Mouse (Mus musculus) intestine, embryonic 16.5 days (tissue): ENCODE measurements around the gene Tpd52l2. TPM values are rescaled to one million over a fixed set of nuclear protein-coding genes. Genes with fewer than 3 reads are reported as not detected.

ENCODE experiments used
- ATAC-seq: fragments of 200-750 bp; cut with Nextera tagmentation; 2 replicates; pipeline ENCODE4 v1.8.0; 2017; ENCODE audit warnings: moderate TSS enrichment, moderate library complexity
- H3K27ac ChIP-seq: fragments of 300-500 bp; sonication (generic); 2 replicates; pipeline ENCODE4 v1.5.1; 2014; ENCODE audit warnings: mild to moderate bottlenecking, low read length
- H3K27me3 ChIP-seq: fragments of 300-500 bp; sonication (generic); replicated peaks from 2 replicates; pipeline ENCODE4 v1.6.1; 2014; ENCODE audit warnings: low read length, control low read depth, mixed read lengths; ENCODE audit not compliant: control insufficient read depth, insufficient read depth
- H3K36me3 ChIP-seq: fragments of 300-500 bp; sonication (generic); 2 replicates; pipeline ENCODE4 v1.6.1; 2014; ENCODE audit warnings: low read length, control low read depth; ENCODE audit not compliant: control insufficient read depth, insufficient read depth
- H3K4me1 ChIP-seq: fragments of 300-500 bp; sonication (generic); 2 replicates; pipeline ENCODE4 v1.6.1; 2014; ENCODE audit warnings: low read length, control low read depth, mixed read lengths; ENCODE audit not compliant: control insufficient read depth, insufficient read depth
- H3K4me2 ChIP-seq: fragments of 300-500 bp; sonication (generic); 2 replicates; pipeline ENCODE4 v1.6.1; 2014; ENCODE audit warnings: low read depth, low read length, control low read depth
- H3K4me3 ChIP-seq: fragments of 300-500 bp; sonication (generic); 2 replicates; pipeline ENCODE4 v1.5.1; 2014; ENCODE audit warnings: mild to moderate bottlenecking, low read length
- H3K9ac ChIP-seq: fragments of 300-500 bp; sonication (generic); 2 replicates; pipeline ENCODE4 v1.6.1; 2014; ENCODE audit warnings: low read depth, low read length
- H3K9me3 ChIP-seq: fragments of 300-500 bp; sonication (generic); 2 replicates; pipeline ENCODE4 v1.6.1; 2016; ENCODE audit warnings: low read length, control low read depth; ENCODE audit not compliant: control insufficient read depth
- WGBS: fragments of 180-500 bp; shearing (Covaris S2); extraction: QIAGEN DNeasy Blood & Tissue Kit; methylation state at CpG from one replicate; pipeline ENCODE4 v1.1.7; 2014; 5-methylcytosine and 5-hydroxymethylcytosine counted together
- polyA plus RNA-seq: library from polyadenylated mRNA; unstranded; fragments of >200 nt; fragmentation: Nextera tagmentation; extraction: Ambion mirVana; gene quantifications from 2 replicates; pipeline ENCODE4 v1.2.1, GENCODE M21; 2015

The Tpd52l2 gene
- polyA plus RNA-seq, 1 experiment from 2014 or later, result 134 TPM

DNA sequence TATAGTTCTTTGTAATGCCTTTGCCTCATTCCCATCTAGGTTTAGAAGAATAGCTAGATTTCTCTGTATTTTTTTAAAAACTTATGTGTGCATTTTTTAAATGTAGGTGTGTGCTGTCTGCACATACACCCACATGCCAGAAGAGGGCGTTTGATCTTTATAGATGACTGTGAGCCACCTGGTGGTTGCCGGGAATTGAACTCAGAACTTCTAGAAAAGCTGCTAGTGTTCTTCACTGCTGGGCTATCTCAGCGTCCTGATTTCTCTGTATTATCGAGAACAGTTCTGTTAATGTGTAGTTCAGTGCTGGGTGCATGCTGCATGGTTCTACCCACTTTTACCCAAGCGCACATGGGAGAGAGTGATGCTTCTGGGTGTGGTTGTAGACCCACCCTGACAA lies 25.9 kb downstream of the Tpd52l2 start:
- no peaks in the 10 kb centered on the region for H3K27me3 ChIP-seq
- H3K4me1 ChIP-seq, result peaks cover 22% of the 10 kb centered on the region
- H3K4me3 ChIP-seq, result no peak overlapping the region
- ATAC-seq, result no peak
- 0 out of 2 replicates have a peak, but pooled peaks cover 2% of the 10 kb centered on the region for H3K36me3 ChIP-seq
- H3K9me3 ChIP-seq, result no peaks in the 10 kb centered on the region
- WGBS, result 72% methylated on average over 5 of the region's 5 CpGs
- H3K4me2 ChIP-seq, result no peak overlapping the region
- no peak overlapping the region for H3K9ac ChIP-seq
- no peak overlapping the region for H3K27ac ChIP-seq

DNA sequence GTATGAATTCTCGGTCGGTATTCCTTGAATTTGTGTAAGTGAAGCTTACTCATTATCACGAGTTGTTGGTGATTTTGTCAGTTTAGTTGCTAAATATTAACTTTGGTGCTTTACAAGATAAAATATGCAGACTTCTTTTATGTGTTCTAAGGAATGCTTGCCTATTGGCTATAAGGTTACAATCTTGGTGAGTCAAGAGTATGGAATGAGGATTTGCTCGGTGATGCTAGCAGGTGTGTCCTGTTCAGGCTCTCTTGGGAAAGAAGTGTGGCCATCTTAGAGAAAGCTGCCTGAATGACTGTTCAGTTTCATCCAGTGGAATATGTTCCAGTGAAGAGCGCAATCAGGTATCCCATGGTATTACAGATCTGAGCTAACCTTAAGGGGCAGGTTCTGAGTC lies 28.6 kb downstream of the Tpd52l2 start:
- Histone ChIP-seq H3K9me3 (no peaks in the 10 kb centered on the region), H3K4me2 (no peak overlapping the region; the same call in 1 of the 2 replicates), H3K4me1 (peaks cover 20% of the 10 kb centered on the region), H3K36me3 (peaks cover 11% of the 10 kb centered on the region; the same call in 1 of the 2 replicates), H3K4me3 (no peak overlapping the region; the same call in 1 of the 2 replicates), H3K9ac (no peak overlapping the region), H3K27me3 (no peaks in the 10 kb centered on the region), H3K27ac (peak overlapping the region; percentile 84)
- ATAC-seq, result peak; percentile 88
- 58% methylated on average over 5 of the region's 5 CpGs for WGBS

DNA sequence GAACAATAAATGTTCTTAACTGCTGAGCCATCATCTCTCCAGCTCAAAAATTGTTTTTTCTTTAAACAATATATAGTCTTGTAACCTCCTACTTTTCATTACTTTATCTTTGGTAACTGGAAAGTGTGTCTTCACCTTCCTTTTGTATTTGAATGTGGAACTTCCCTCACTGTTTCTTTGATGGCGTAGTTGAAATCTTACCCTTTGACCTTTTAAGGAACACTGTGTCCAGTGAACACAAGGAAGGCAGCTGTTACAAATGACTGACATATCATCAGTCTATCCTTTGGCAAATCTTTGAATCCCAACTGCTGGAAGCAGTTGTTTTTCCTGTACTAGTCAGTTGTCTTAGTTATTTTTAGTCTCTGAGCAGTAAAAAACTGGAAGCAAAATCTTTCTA lies 32.1 kb downstream of the Tpd52l2 start:
- H3K9ac ChIP-seq, result no peak overlapping the region
- no peaks in the 10 kb centered on the region for H3K27me3 ChIP-seq
- H3K27ac ChIP-seq, result no peak overlapping the region
- H3K4me3 ChIP-seq, result no peak overlapping the region
- peaks cover 14% of the 10 kb centered on the region; the same call in 1 of the 2 replicates for H3K36me3 ChIP-seq
- H3K4me2 ChIP-seq, result no peak overlapping the region
- H3K9me3 ChIP-seq, result no peaks in the 10 kb centered on the region
- peaks cover 6% of the 10 kb centered on the region for H3K4me1 ChIP-seq
- WGBS, result 82% methylated on average over 1 of the region's 1 CpGs
- ATAC-seq, result no peak

DNA sequence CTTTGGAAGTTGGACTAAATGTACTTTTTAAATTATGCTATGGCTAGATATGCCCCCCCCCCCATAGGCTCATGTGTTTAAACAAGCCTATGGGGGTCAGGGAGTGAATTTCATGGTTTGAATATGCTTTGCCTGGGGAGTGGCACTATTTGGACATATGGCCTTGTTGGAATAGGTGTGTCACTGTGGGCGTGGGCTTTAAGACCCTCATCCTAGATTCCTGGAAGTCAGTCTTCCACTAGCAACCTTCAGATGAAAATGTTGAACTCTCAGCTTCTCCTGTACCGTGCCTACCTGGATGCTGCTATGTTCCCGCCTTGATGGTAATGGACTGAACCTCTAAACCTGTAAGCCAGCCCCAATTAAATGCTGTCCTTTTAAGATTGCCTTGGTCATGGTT lies 35.6 kb downstream of the Tpd52l2 start:
- H3K9me3 ChIP-seq, result no peaks in the 10 kb centered on the region
- H3K27me3 ChIP-seq, result no peaks in the 10 kb centered on the region
- no peak overlapping the region for H3K27ac ChIP-seq
- H3K36me3 ChIP-seq, result peaks cover 14% of the 10 kb centered on the region; the same call in 1 of the 2 replicates
- no peak for ATAC-seq
- H3K4me2 ChIP-seq, result no peak overlapping the region
- H3K4me3 ChIP-seq, result no peak overlapping the region
- no peak overlapping the region for H3K9ac ChIP-seq
- 91% methylated on average over 3 of the region's 3 CpGs for WGBS
- H3K4me1 ChIP-seq, result 0 out of 2 replicates have a peak, but pooled peaks cover 2% of the 10 kb centered on the region

DNA sequence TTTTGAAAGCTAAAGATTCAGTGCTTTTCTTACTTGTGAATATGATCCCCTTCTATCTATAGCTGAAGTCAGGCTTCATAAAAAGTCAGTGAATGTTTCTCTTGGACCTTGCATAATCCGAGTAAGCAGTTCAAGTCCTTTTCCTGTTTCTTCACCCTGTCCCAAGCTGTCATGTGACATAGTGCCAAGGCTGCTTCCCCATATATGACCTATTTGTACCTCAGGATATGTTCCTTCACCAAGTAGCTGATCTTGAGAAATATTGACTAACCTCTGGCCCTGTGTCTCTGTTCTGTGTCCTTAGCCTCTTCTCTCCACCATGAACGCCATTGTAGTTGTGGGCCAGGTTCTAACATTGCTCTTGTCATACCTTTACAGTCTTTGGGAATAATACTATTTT lies 39.5 kb downstream of the Tpd52l2 start:
- ATAC-seq, result no peak
- H3K9me3 ChIP-seq, result no peaks in the 10 kb centered on the region
- H3K36me3 ChIP-seq, result 0 out of 2 replicates have a peak, but pooled peaks cover 3% of the 10 kb centered on the region
- H3K27ac ChIP-seq, result no peak overlapping the region
- H3K4me2 ChIP-seq, result no peak overlapping the region
- no peak overlapping the region for H3K9ac ChIP-seq
- H3K4me3 ChIP-seq, result no peak overlapping the region
- WGBS, result 77% methylated on average over 2 of the region's 2 CpGs
- no peaks in the 10 kb centered on the region for H3K27me3 ChIP-seq
- 0 out of 2 replicates have a peak, but pooled peaks cover 4% of the 10 kb centered on the region for H3K4me1 ChIP-seq

DNA sequence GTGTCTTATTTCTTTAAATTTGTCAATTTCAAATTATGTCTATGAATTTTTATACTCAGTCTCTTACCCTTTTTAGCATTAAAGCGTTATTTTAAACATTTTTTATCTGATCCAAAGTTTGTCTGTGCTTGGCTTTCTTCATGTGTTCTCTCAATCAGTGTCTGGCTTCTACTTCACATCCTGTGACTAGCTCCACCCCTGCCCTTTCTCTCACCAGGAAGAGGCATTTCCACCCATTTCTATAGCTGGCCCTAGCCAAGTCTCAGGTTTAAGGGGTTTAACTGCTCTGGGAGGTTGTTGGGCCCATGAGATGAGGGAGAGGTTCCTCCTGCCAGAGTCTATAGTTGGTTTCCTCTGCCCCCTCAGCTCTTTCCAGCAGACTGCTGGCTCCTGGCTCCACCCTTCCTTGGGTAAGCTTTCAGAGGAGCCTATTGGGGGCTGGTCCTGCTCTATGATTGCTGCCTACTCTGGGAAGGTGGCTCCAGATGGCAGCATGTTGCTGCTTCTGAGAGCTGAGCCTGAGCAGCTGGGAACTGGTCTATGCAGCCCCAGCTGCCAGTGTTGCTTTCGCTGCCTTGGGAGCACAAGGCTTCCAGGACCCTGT lies 40.6 kb downstream of the Tpd52l2 start:
- H3K27ac ChIP-seq, result no peak overlapping the region
- no peak overlapping the region for H3K4me2 ChIP-seq
- H3K4me1 ChIP-seq, result 0 out of 2 replicates have a peak, but pooled peaks cover 4% of the 10 kb centered on the region
- WGBS, result 66% methylated on average over 2 of the region's 2 CpGs
- peak overlapping the region; percentile 25; the same call in 1 of the 2 replicates for H3K9ac ChIP-seq
- H3K4me3 ChIP-seq, result no peak overlapping the region
- ATAC-seq, result peak; percentile 80
- no peaks in the 10 kb centered on the region for H3K36me3 ChIP-seq
- H3K27me3 ChIP-seq, result no peaks in the 10 kb centered on the region
- H3K9me3 ChIP-seq, result no peaks in the 10 kb centered on the region

DNA sequence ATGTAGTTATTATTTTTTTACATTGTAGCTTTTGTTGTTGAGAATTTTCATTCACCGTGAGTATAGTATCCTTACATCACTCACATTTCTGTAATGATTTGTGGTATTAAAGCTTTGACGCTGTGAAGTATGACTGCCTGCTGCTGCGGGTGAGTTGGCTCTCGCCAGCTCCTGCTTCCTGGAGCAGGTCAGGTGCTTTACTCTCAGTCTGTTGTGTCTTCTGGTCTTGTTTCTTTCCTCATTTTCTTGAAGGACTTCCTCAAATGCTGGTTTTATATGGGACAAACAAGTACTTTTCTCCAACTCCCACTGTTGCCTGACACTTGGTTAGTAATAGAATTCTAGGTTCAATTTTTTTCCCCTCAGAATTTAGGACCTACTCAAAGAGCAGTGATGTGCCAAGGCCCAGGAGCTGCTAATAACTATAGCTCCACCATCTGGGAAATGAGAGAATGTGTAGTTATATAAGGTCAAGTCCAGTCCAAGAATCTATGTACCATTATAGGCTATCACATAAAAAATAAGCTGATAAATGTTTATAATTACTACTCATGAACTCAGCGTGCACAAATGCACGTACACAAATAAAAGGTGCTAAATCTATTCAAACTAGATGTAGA lies 44.9 kb downstream of the Tpd52l2 start:
- Histone ChIP-seq H3K4me2 (no peak overlapping the region), H3K4me1 (0 out of 2 replicates have a peak, but pooled peaks cover 4% of the 10 kb centered on the region), H3K27ac (no peak overlapping the region), H3K4me3 (no peak overlapping the region), H3K27me3 (no peaks in the 10 kb centered on the region), H3K9me3 (no peaks in the 10 kb centered on the region), H3K36me3 (peaks cover 5% of the 10 kb centered on the region; the same call in 1 of the 2 replicates), H3K9ac (no peak overlapping the region)
- ATAC-seq, result no peak
- WGBS, result 85% methylated on average over 6 of the region's 6 CpGs

DNA sequence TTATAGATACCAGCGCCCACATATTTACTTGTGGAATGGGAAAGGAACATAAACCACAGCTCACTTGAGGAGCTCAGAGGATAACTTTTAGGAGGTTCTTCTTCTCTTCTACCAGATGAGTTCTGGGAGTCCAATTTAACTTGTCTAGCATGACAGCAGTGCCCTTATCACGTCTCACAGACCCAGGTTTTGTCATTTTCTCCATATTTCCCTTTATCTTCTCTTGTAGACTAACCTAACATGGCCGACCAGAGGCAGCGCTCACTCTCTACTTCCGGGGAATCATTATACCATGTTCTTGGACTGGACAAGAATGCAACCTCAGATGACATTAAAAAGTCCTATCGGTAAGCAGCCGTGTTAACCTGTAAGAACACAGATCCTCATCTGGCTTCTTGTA lies 49.2 kb downstream of the Tpd52l2 start:
- 93% methylated on average over 7 of the region's 7 CpGs for WGBS
- H3K9ac ChIP-seq, result no peak overlapping the region
- H3K4me1 ChIP-seq, result no peaks in the 10 kb centered on the region
- peaks cover 25% of the 10 kb centered on the region for H3K36me3 ChIP-seq
- H3K9me3 ChIP-seq, result no peaks in the 10 kb centered on the region
- no peak overlapping the region for H3K4me3 ChIP-seq
- no peak overlapping the region for H3K4me2 ChIP-seq
- ATAC-seq, result no peak
- H3K27ac ChIP-seq, result no peak overlapping the region
- no peaks in the 10 kb centered on the region for H3K27me3 ChIP-seq

DNA sequence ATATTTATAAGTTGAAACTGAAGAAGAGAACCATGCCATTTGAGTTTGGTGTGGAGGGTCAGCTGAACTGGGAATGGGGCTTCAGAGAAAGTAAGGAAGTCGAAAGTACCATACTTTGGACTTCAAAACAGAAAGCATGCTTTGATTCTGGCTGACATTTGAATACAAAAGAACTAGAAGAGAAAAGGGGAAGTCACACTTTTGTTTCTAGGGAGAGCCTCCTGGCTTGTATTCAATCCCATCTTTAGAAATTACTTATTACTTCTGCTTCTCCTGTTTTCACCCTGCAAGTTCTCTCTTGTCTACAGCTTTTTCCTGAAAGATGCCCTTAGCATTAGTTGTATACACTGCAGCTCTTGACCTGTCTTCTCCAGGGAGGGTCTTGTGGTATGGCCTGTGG lies 51.3 kb downstream of the Tpd52l2 start:
- Histone ChIP-seq H3K9me3 (no peaks in the 10 kb centered on the region), H3K27me3 (no peaks in the 10 kb centered on the region), H3K27ac (no peak overlapping the region), H3K4me2 (no peak overlapping the region), H3K9ac (no peak overlapping the region), H3K4me1 (no peaks in the 10 kb centered on the region), H3K36me3 (peaks cover 25% of the 10 kb centered on the region), H3K4me3 (no peak overlapping the region)
- WGBS, result 86% methylated on average over 1 of the region's 1 CpGs
- no peak for ATAC-seq
